Mouse (Mus musculus) lung, postnatal 0 days (tissue): ENCODE measurements at regions not wholly inside any gene's neighbourhood (a gene's known extent, or its start where the extent isn't known, plus 50 kb on each side); places are given as distances from the start of the nearest gene placed in this dataset.

Experiments
- ATAC-seq: fragments of 200-750 bp; cut with Nextera tagmentation; 2 replicates; pipeline ENCODE4 v1.8.0; 2017; ENCODE audit warnings: moderate library complexity
- DNase-seq: peaks from one replicate; pipeline ENCODE4 v3.0.0-alpha.2; 2016; ENCODE audit warnings: low spot score
- H3K27ac ChIP-seq: fragments of 300-500 bp; sonication (generic); 2 replicates; pipeline ENCODE4 v1.5.1; 2014; ENCODE audit warnings: antibody characterized with exemption, mild to moderate bottlenecking, low read length, mixed read lengths
- H3K27me3 ChIP-seq: fragments of 300-500 bp; sonication (generic); replicated peaks from 2 replicates; pipeline ENCODE4 v1.6.1; 2014; ENCODE audit warnings: low read length, mixed read lengths; ENCODE audit not compliant: insufficient read depth
- H3K36me3 ChIP-seq: fragments of 300-500 bp; sonication (generic); 2 replicates; pipeline ENCODE4 v1.6.1; 2014; ENCODE audit warnings: low read length, mixed read lengths; ENCODE audit not compliant: insufficient read depth
- H3K4me1 ChIP-seq: fragments of 300-500 bp; sonication (generic); 2 replicates; pipeline ENCODE4 v1.6.1; 2014; ENCODE audit warnings: antibody characterized with exemption, low read depth, low read length, mixed read lengths; ENCODE audit not compliant: insufficient read depth
- H3K4me2 ChIP-seq: fragments of 300-500 bp; sonication (generic); replicated peaks from 2 replicates; pipeline ENCODE4 v1.6.1; 2014; ENCODE audit warnings: low read depth, mild to moderate bottlenecking, low read length, moderate library complexity, mixed read lengths
- H3K4me3 ChIP-seq: fragments of 300-500 bp; sonication (generic); 2 replicates; pipeline ENCODE4 v1.5.1; 2014; ENCODE audit warnings: low read depth, low read length
- H3K9ac ChIP-seq: fragments of 300-500 bp; sonication (generic); replicated peaks from 2 replicates; pipeline ENCODE4 v1.6.1; 2014; ENCODE audit warnings: low read depth, mild to moderate bottlenecking
- H3K9me3 ChIP-seq: fragments of 300-500 bp; sonication (generic); 2 replicates; pipeline ENCODE4 v1.6.1; 2016; ENCODE audit warnings: low read length, mixed read lengths
- CTCF ChIP-seq: IDR thresholded peaks from 2 replicates; pipeline ENCODE4 v1.5.1; 2016; ENCODE audit warnings: antibody characterized with exemption, mild to moderate bottlenecking
- EP300 ChIP-seq: IDR thresholded peaks from 2 replicates; pipeline ENCODE4 v1.6.1; 2016; ENCODE audit warnings: antibody characterized with exemption, mild to moderate bottlenecking, control low read depth
- WGBS: fragments of 180-500 bp; shearing (Covaris S2); extraction: QIAGEN DNeasy Blood & Tissue Kit; methylation state at CpG from one replicate; pipeline ENCODE4 v1.1.7; 2014; 5-methylcytosine and 5-hydroxymethylcytosine counted together

GRCm38 (mm10) chr1:42527746-42528476 lies 167.7 kb upstream of the Pou3f3 start:
- TF ChIP-seq EP300 (no peak), CTCF (no peak)
- ATAC-seq (peak; percentile 26; the same call in 1 of the 2 replicates), DNase-seq (no peak)
- Histone ChIP-seq H3K4me2 (no peak overlapping the region), H3K27me3 (no peaks in the 10 kb centered on the region), H3K27ac (no peak overlapping the region), H3K4me1 (no peaks in the 10 kb centered on the region), H3K9me3 (no peaks in the 10 kb centered on the region), H3K36me3 (no peaks in the 10 kb centered on the region), H3K4me3 (no peak overlapping the region), H3K9ac (no peak overlapping the region)
- 47% methylated on average over 11 of the region's 11 CpGs for WGBS

DNA sequence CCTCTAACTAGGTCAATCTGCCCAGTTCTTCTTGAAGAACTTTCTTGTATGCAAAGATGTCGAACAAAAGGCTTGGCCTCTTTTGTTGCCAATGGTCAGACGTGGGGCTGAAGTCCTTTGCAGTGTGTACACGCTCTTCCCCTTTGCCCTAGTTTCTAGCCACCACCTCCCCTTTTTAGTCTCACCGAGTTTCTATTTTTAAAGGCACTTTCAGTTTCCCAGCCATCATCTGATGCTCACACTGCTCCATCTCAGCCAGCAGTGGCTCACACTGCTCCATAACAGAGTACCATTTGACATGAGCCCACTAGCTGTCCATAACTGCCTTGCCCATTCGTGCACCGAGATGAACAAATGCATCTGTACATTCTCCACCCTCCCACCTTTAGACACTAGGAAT lies 162.7 kb upstream of the Pou3f3 start:
- no peaks in the 10 kb centered on the region for H3K4me1 ChIP-seq
- H3K4me2 ChIP-seq = no peak overlapping the region
- no peaks in the 10 kb centered on the region for H3K9me3 ChIP-seq
- no peak for DNase-seq
- H3K27ac ChIP-seq = no peak overlapping the region
- H3K9ac ChIP-seq = no peak overlapping the region
- no peak for ATAC-seq
- 72% methylated on average over 6 of the region's 6 CpGs for WGBS
- TF ChIP-seq EP300 (no peak), CTCF (no peak)
- no peaks in the 10 kb centered on the region for H3K27me3 ChIP-seq
- no peaks in the 10 kb centered on the region for H3K36me3 ChIP-seq
- H3K4me3 ChIP-seq = no peak overlapping the region

GRCm38 (mm10) chr1:42539066-42539539 lies 156.5 kb upstream of the Pou3f3 start:
- H3K4me2 ChIP-seq = peak overlapping the region; percentile 8; the same call in 1 of the 2 replicates
- no peaks in the 10 kb centered on the region for H3K4me1 ChIP-seq
- no peak overlapping the region for H3K9ac ChIP-seq
- no peaks in the 10 kb centered on the region for H3K27me3 ChIP-seq
- H3K9me3 ChIP-seq = no peaks in the 10 kb centered on the region
- TF ChIP-seq CTCF (no peak), EP300 (no peak)
- 39% methylated on average over 18 of the region's 18 CpGs for WGBS
- DNase-seq (no peak), ATAC-seq (no peak)
- H3K27ac ChIP-seq = no peak overlapping the region
- no peak overlapping the region for H3K4me3 ChIP-seq
- no peaks in the 10 kb centered on the region for H3K36me3 ChIP-seq

DNA sequence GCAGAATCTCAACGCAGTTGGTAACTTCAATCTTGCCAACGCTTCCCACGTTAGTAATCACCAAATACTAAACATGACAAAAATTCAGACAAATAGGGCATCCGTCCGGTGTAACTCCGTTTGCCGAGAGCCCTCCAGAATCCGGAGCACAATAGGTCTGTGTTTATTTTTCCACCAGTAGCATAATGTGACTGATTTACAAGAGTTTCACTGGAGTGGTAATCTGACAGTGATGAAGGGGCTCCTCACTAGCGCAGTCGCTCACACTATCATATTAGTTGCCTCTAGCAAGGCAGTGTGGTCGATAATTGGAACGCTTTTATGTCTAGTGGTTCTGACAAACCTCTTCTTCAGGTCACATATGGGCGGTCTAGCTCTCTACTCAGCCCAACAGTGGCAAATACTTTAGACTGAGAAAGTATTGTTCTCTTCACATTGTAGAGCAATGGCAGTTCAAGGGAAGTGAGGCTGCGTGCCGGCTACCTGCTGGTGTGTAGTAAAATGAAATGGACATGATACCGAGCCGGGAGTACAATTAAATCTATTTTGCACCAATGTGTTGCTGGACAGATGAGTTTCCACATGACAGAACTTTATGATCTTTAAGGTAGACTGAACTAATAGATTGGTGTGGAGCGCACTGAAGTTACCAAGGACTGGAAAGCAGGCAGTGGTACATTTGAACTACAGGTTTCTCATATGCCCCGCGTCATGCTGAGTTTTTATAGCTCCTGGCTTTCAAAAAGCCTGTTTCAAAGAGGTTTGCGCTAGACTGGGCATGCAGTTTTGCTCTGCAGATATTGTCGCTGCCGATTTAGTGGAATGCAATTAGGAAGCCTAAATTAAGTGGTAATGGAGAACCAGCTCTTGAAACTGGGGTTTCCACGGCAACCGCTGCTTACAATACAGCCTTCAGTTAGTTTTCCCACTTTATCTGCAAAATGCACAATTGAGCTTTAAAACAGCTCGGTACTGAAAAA lies 155.7 kb upstream of the Pou3f3 start:
- DNase-seq = no peak
- H3K27ac ChIP-seq = no peak overlapping the region
- no peak for ATAC-seq

GRCm38 (mm10) chr1:42541991-42542390 lies 153.6 kb upstream of the Pou3f3 start:
- WGBS = 46% methylated on average over 4 of the region's 4 CpGs
- H3K9ac ChIP-seq = no peak overlapping the region
- no peaks in the 10 kb centered on the region for H3K4me1 ChIP-seq
- no peak overlapping the region for H3K4me2 ChIP-seq
- ATAC-seq = no peak
- H3K36me3 ChIP-seq = no peaks in the 10 kb centered on the region
- TF ChIP-seq EP300 (no peak), CTCF (no peak)
- DNase-seq = no peak
- no peaks in the 10 kb centered on the region for H3K9me3 ChIP-seq
- H3K27me3 ChIP-seq = no peaks in the 10 kb centered on the region
- no peak overlapping the region for H3K4me3 ChIP-seq
- no peak overlapping the region for H3K27ac ChIP-seq

More for the DNA sequence above, 155.7 kb upstream of the Pou3f3 start:
- Histone ChIP-seq H3K4me3 (no peak overlapping the region), H3K9me3 (no peaks in the 10 kb centered on the region), H3K9ac (no peak overlapping the region), H3K27me3 (no peaks in the 10 kb centered on the region), H3K4me2 (peak overlapping the region; percentile 8; the same call in 1 of the 2 replicates), H3K4me1 (no peaks in the 10 kb centered on the region), H3K36me3 (no peaks in the 10 kb centered on the region)
- TF ChIP-seq EP300 = no peak
- no peak for TF ChIP-seq CTCF
- 41% methylated on average over 26 of the region's 26 CpGs for whole genome bisulfite sequencing

GRCm38 (mm10) chr1:42542846-42543549 lies 152.6 kb upstream of the Pou3f3 start:
- 42% methylated on average over 15 of the region's 15 CpGs for WGBS
- DNase-seq (no peak), ATAC-seq (no peak)
- Histone ChIP-seq H3K27ac (no peak overlapping the region), H3K4me3 (no peak overlapping the region), H3K36me3 (no peaks in the 10 kb centered on the region), H3K27me3 (no peaks in the 10 kb centered on the region), H3K4me2 (no peak overlapping the region), H3K4me1 (no peaks in the 10 kb centered on the region), H3K9me3 (no peaks in the 10 kb centered on the region), H3K9ac (no peak overlapping the region)
- TF ChIP-seq CTCF (no peak), EP300 (no peak)
